Mouse (Mus musculus) spleen, adult 2 months (tissue): Measurements from ENCODE around the gene Vmn1r4. TPM values are rescaled to one million over a fixed set of nuclear protein-coding genes. Genes with fewer than 3 reads are reported as not detected.

Experiments used
- DNase-seq, 2 experiments: peaks; one replicate each; pipeline versions ENCODE4 v3.0.0 to v3.0.0-alpha.2; 2012 to 2021; ENCODE audit warnings: low spot score in 2 of 2, low read depth in 1 of 2
- H3K27ac ChIP-seq: fragments of 200-500 bp; 2 replicates; pipeline ENCODE4 v1.5.1; 2012; ENCODE audit warnings: low read length, inconsistent platforms; ENCODE audit not compliant: insufficient read depth
- H3K27me3 ChIP-seq: fragments of 200-500 bp; 2 replicates; pipeline ENCODE4 v1.6.1; 2012; ENCODE audit warnings: mild to moderate bottlenecking, moderate library complexity, low read length, inconsistent platforms; ENCODE audit not compliant: control insufficient read depth, insufficient read depth
- H3K36me3 ChIP-seq: fragments of 200-500 bp; 2 replicates; pipeline ENCODE4 v1.6.1; 2012; ENCODE audit warnings: mild to moderate bottlenecking, low read length, inconsistent platforms; ENCODE audit not compliant: control insufficient read depth, insufficient read depth
- H3K4me1 ChIP-seq: fragments of 200-500 bp; 2 replicates; pipeline ENCODE4 v1.6.1; 2011; ENCODE audit warnings: inconsistent platforms; ENCODE audit not compliant: control insufficient read depth, insufficient read depth, insufficient read length
- H3K4me3 ChIP-seq: fragments of 200-500 bp; 2 replicates; pipeline ENCODE4 v1.5.1; 2011; ENCODE audit warnings: mild to moderate bottlenecking, inconsistent platforms; ENCODE audit not compliant: insufficient read depth, insufficient read length; ENCODE audit errors: extremely low read depth
- CTCF ChIP-seq: fragments of 200-500 bp; IDR thresholded peaks from 2 replicates; pipeline ENCODE4 v1.5.1; 2011; ENCODE audit warnings: mild to moderate bottlenecking, inconsistent platforms; ENCODE audit not compliant: insufficient read depth, insufficient read length, insufficient replicate concordance; ENCODE audit errors: extremely low read depth
- POLR2A ChIP-seq: fragments of 200-500 bp; IDR thresholded peaks from 2 replicates; pipeline ENCODE4 v1.6.1; 2011; ENCODE audit warnings: low read depth, low read length, inconsistent platforms
- WGBS: fragments of 180-500 bp; shearing (Covaris S2); methylation state at CpG from one replicate; pipeline ENCODE4 v1.1.7; 2018; 5-methylcytosine and 5-hydroxymethylcytosine counted together
- polyA plus RNA-seq: library from polyadenylated mRNA; depleted of rRNA; stranded (reverse); fragments of >200 nt; gene quantifications from 2 replicates; pipeline ENCODE4 v1.2.3, GENCODE M21; 2012

Vmn1r4 gene
- polyA plus RNA-seq, 1 experiment: 0.05 TPM

- Histone ChIP-seq H3K4me1 (no peaks in the 10 kb centered on the region), H3K27me3 (no peaks in the 10 kb centered on the region), H3K4me3 (no peak overlapping the region), H3K36me3 (no peaks in the 10 kb centered on the region), H3K27ac (no peak overlapping the region)
- TF ChIP-seq CTCF: no peak
- no peak for TF ChIP-seq POLR2A
- no peak for DNase-seq
- WGBS: 83% methylated on average over 2 of the region's 2 CpGs
Observed at GRCm38 (mm10) chr6:56904982-56905381, 18.8 kb upstream of the Vmn1r4 start.

GRCm38 (mm10) chr6:56905486-56905885 lies 18.3 kb upstream of the Vmn1r4 start:
- Histone ChIP-seq H3K27ac (no peak overlapping the region), H3K4me1 (no peaks in the 10 kb centered on the region)
- WGBS: 98% methylated on average over 5 of the region's 5 CpGs

GRCm38 (mm10) chr6:56906121-56906846 lies 17.5 kb upstream of the Vmn1r4 start:
- no peak overlapping the region for H3K4me3 ChIP-seq
- WGBS: 86% methylated on average over 8 of the region's 8 CpGs
- H3K36me3 ChIP-seq: no peaks in the 10 kb centered on the region
- H3K4me1 ChIP-seq: no peaks in the 10 kb centered on the region
- no peak overlapping the region for H3K27ac ChIP-seq
- no peak for TF ChIP-seq CTCF
- TF ChIP-seq POLR2A: no peak
- no peaks in the 10 kb centered on the region for H3K27me3 ChIP-seq
- DNase-seq: no peak

More at GRCm38 (mm10) chr6:56905486-56905885, 18.3 kb upstream of the Vmn1r4 start:
- no peak for TF ChIP-seq POLR2A
- no peak for TF ChIP-seq CTCF
- no peak for DNase-seq
- Histone ChIP-seq H3K36me3 (no peaks in the 10 kb centered on the region), H3K4me3 (no peak overlapping the region), H3K27me3 (no peaks in the 10 kb centered on the region)

- WGBS: 87% methylated on average over 3 of the region's 3 CpGs
- Histone ChIP-seq H3K4me3 (no peak overlapping the region), H3K4me1 (no peaks in the 10 kb centered on the region)
Observed at GRCm38 (mm10) chr6:56907973-56908372, 15.8 kb upstream of the Vmn1r4 start.

GRCm38 (mm10) chr6:56908397-56908796 lies 15.4 kb upstream of the Vmn1r4 start:
- no peaks in the 10 kb centered on the region for H3K27me3 ChIP-seq
- H3K4me1 ChIP-seq: no peaks in the 10 kb centered on the region
- H3K4me3 ChIP-seq: no peak overlapping the region
- WGBS: 74% methylated on average over 2 of the region's 2 CpGs
- H3K27ac ChIP-seq: no peak overlapping the region
- TF ChIP-seq CTCF (no peak), POLR2A (no peak)
- H3K36me3 ChIP-seq: no peaks in the 10 kb centered on the region
- no peak for DNase-seq

More at GRCm38 (mm10) chr6:56907973-56908372, 15.8 kb upstream of the Vmn1r4 start:
- Histone ChIP-seq H3K27ac (no peak overlapping the region), H3K36me3 (no peaks in the 10 kb centered on the region), H3K27me3 (no peaks in the 10 kb centered on the region)
- no peak for TF ChIP-seq POLR2A
- no peak for TF ChIP-seq CTCF
- DNase-seq: no peak

- DNase-seq: peak; percentile 31 to 65
- no peak overlapping the region for H3K27ac ChIP-seq
Observed at GRCm38 (mm10) chr6:56908912-56909311, 14.9 kb upstream of the Vmn1r4 start.

GRCm38 (mm10) chr6:56910910-56911309 lies 12.9 kb upstream of the Vmn1r4 start:
- Histone ChIP-seq H3K27me3 (no peaks in the 10 kb centered on the region), H3K4me3 (no peak overlapping the region), H3K4me1 (no peaks in the 10 kb centered on the region), H3K27ac (no peak overlapping the region), H3K36me3 (no peaks in the 10 kb centered on the region)
- TF ChIP-seq POLR2A (no peak), CTCF (no peak)
- no peak for DNase-seq
- 67% methylated on average over 2 of the region's 2 CpGs for WGBS

More at GRCm38 (mm10) chr6:56908912-56909311, 14.9 kb upstream of the Vmn1r4 start:
- no peaks in the 10 kb centered on the region for H3K36me3 ChIP-seq
- 20% methylated on average over 4 of the region's 4 CpGs for WGBS
- H3K27me3 ChIP-seq: no peaks in the 10 kb centered on the region
- H3K4me1 ChIP-seq: no peaks in the 10 kb centered on the region
- TF ChIP-seq CTCF (peak; percentile 81; the same call in 1 of the 2 replicates), POLR2A (no peak)
- no peak overlapping the region for H3K4me3 ChIP-seq
